Mouse (Mus musculus) cerebellum, adult 2 months (tissue): ENCODE measurements around the gene Cpsf7. TPM values are rescaled to one million over a fixed set of nuclear protein-coding genes. Genes with fewer than 3 reads are reported as not detected.

ENCODE experiments used
- DNase-seq, 2 experiments: peaks; one replicate each; pipeline ENCODE4 v3.0.0; 2021
- H3K27ac ChIP-seq: fragments of 200-500 bp; 2 replicates; pipeline ENCODE4 v1.5.1; 2012; ENCODE audit warnings: low read length, control low read depth, inconsistent platforms; ENCODE audit not compliant: insufficient read depth
- H3K27me3 ChIP-seq: fragments of 200-500 bp; 2 replicates; pipeline ENCODE4 v1.6.1; 2012; ENCODE audit warnings: inconsistent platforms, mild to moderate bottlenecking, low read length, moderate library complexity; ENCODE audit not compliant: control insufficient read depth, insufficient read depth
- H3K4me1 ChIP-seq: fragments of 200-500 bp; 2 replicates; pipeline ENCODE4 v1.6.1; 2011; ENCODE audit warnings: low read length; ENCODE audit not compliant: control insufficient read depth, insufficient read depth
- H3K4me3 ChIP-seq: fragments of 200-500 bp; replicated peaks from 2 replicates; pipeline ENCODE3; 2011; ENCODE audit warnings: mild to moderate bottlenecking, low read depth, low read length, control low read depth; ENCODE audit not compliant: insufficient read depth
- CTCF ChIP-seq: fragments of 200-500 bp; IDR thresholded peaks from 2 replicates; pipeline ENCODE4 v1.5.1; 2011; ENCODE audit warnings: low read depth, mild to moderate bottlenecking, control low read depth, low read length, moderate library complexity, borderline replicate concordance; ENCODE audit not compliant: insufficient read depth
- POLR2A ChIP-seq: fragments of 200-500 bp; IDR thresholded peaks from 2 replicates; pipeline ENCODE4 v1.6.1; 2011; ENCODE audit warnings: low read length, control low read depth, borderline replicate concordance; ENCODE audit not compliant: insufficient read depth
- WGBS: fragments of 180-500 bp; shearing (Covaris S2); methylation state at CpG from one replicate; pipeline ENCODE4 v1.1.7; 2018; 5-methylcytosine and 5-hydroxymethylcytosine counted together
- polyA plus RNA-seq: library from polyadenylated mRNA; depleted of rRNA; stranded (reverse); fragments of >200 nt; gene quantifications from 2 replicates; pipeline ENCODE4 v1.2.3, GENCODE M21; 2012; rRNA removed

The Cpsf7 gene
- polyA plus RNA-seq, 1 experiment, result 91.9 TPM

DNA sequence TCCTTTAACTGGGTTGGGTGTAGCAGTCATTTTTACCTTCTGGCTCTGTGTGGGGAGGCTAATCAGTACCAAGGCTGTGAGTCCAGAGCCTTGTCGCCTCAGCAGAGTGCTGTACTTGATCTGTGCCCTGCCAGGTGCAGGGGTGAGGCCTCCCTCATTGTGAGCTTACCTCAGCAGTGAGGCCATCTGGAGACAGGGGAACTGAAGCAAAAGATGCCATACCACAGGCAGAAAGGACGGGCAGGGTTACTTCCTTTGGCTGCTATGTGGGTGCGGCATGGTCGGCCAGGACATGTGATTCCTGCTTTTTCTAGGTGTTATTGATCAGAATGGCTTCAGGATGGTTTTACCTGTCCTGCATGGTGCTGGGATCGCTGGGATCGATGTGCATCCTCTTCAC lies 56.9 kb downstream of the Cpsf7 start:
- no peak overlapping the region for H3K4me3 ChIP-seq
- no peaks in the 10 kb centered on the region for H3K27me3 ChIP-seq
- WGBS, result 76% methylated on average over 6 of the region's 6 CpGs
- no peak for DNase-seq
- no peaks in the 10 kb centered on the region for H3K4me1 ChIP-seq
- no peak overlapping the region for H3K27ac ChIP-seq
- TF ChIP-seq CTCF (no peak), POLR2A (no peak)

- 23% methylated on average over 7 of the region's 7 CpGs for WGBS
- Histone ChIP-seq H3K27me3 (no peaks in the 10 kb centered on the region), H3K4me3 (no peak overlapping the region), H3K4me1 (no peaks in the 10 kb centered on the region), H3K27ac (no peak overlapping the region)
- TF ChIP-seq POLR2A (no peak), CTCF (no peak)
- DNase-seq, result no peak
These were observed 58.6 kb downstream of the Cpsf7 start for GRCm38 (mm10) chr19:10583550-10584146.

DNA sequence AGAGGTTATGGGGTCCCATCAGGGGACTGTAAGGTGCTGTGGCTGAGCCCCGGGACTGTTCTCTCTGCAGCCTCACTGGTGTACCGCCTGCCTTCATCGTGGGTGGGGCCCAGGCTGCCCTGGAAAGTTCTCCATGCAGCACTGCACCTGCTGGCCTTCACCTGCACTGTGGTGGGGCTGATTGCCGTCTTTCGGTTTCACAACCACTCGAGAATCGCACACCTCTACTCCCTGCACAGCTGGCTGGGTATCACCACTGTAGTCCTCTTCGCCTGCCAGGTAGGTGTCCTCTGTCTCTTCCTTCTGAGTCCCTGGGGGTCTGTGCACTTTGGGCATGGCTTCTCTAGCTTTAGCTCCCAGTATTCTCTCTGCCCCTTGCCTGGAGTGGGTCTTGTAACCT lies 60.0 kb downstream of the Cpsf7 start:
- 91% methylated on average over 8 of the region's 8 CpGs for WGBS
- Histone ChIP-seq H3K27ac (no peak overlapping the region), H3K4me3 (no peak overlapping the region), H3K4me1 (no peaks in the 10 kb centered on the region), H3K27me3 (no peaks in the 10 kb centered on the region)
- TF ChIP-seq CTCF (no peak), POLR2A (no peak)
- no peak for DNase-seq

- Histone ChIP-seq H3K27ac (no peak overlapping the region), H3K27me3 (no peaks in the 10 kb centered on the region), H3K4me1 (no peaks in the 10 kb centered on the region), H3K4me3 (no peak overlapping the region)
- 90% methylated on average over 8 of the region's 8 CpGs for WGBS
- no peak for DNase-seq
- TF ChIP-seq POLR2A (no peak), CTCF (no peak)
These were observed 62.2 kb downstream of the Cpsf7 start for GRCm38 (mm10) chr19:10587231-10587630.

- TF ChIP-seq POLR2A, result no peak
- TF ChIP-seq CTCF, result no peak
- DNase-seq, result no peak
- Histone ChIP-seq H3K4me1 (no peaks in the 10 kb centered on the region), H3K27me3 (no peaks in the 10 kb centered on the region), H3K4me3 (no peak overlapping the region), H3K27ac (no peak overlapping the region)
- WGBS, result 58% methylated on average over 5 of the region's 5 CpGs
These were observed 64.2 kb downstream of the Cpsf7 start for GRCm38 (mm10) chr19:10589127-10589857.

DNA sequence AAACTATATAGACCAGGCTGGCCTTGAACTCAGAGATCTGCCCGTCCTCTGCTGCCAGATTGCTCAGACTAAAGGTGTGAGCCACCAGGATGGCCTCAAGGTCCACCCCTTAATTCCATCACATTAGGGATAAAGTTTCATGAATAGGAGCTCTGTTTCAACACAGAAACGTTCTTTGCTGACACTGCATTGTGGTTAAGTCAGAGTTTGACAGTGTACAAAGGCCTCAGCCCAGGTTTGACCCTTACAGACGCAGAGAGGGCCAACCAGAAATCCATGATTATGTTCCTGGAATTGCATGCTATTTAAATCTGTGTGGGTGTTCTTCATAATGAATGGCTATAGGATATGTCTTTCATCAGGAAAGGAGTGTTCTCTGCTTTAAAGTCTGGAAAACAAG lies 65.2 kb downstream of the Cpsf7 start:
- DNase-seq, result no peak
- WGBS, result 77% methylated on average over 3 of the region's 3 CpGs
- no peak overlapping the region for H3K4me3 ChIP-seq
- no peaks in the 10 kb centered on the region for H3K27me3 ChIP-seq
- H3K4me1 ChIP-seq, result no peaks in the 10 kb centered on the region
- H3K27ac ChIP-seq, result no peak overlapping the region
- TF ChIP-seq CTCF, result no peak
- no peak for TF ChIP-seq POLR2A

- 88% methylated on average over 6 of the region's 6 CpGs for WGBS
- H3K4me3 ChIP-seq, result no peak overlapping the region
- H3K27me3 ChIP-seq, result no peaks in the 10 kb centered on the region
- no peak for DNase-seq
- no peaks in the 10 kb centered on the region for H3K4me1 ChIP-seq
- no peak overlapping the region for H3K27ac ChIP-seq
- TF ChIP-seq CTCF (no peak), POLR2A (no peak)
These were observed 66.8 kb downstream of the Cpsf7 start for GRCm38 (mm10) chr19:10591659-10592377.

Other genes with a start within 250 kb of the Cpsf7 start
- 53.4 and 59.5 TPM in 2 replicates for gene Dagla, start 220.4 kb upstream of the Cpsf7 start, polyA plus RNA-seq
- 173 and 187 TPM in 2 replicates for gene Syt7, start 136.2 kb upstream of the Cpsf7 start, polyA plus RNA-seq
- 0.54 and 0.57 TPM in 2 replicates for gene Lrrc10b, start 67.8 kb upstream of the Cpsf7 start, polyA plus RNA-seq
- gene Ppp1r32, start 42.3 kb upstream of the Cpsf7 start, polyA plus RNA-seq, result 1.3 and 1.8 TPM in 2 replicates
- gene Sdhaf2, start 876 bp downstream of the Cpsf7 start, polyA plus RNA-seq, result 60.4 and 61.5 TPM in 2 replicates
- gene Tmem216, start 31.0 kb downstream of the Cpsf7 start, polyA plus RNA-seq, result 20.8 and 22.4 TPM in 2 replicates
- 11.7 and 12.0 TPM in 2 replicates for gene Cyb561a3, start 51.9 kb downstream of the Cpsf7 start, polyA plus RNA-seq
- gene Tmem138, start 52.1 kb downstream of the Cpsf7 start, polyA plus RNA-seq, result 13.0 and 15.0 TPM in 2 replicates
- gene Ddb1, start 80.1 kb downstream of the Cpsf7 start, polyA plus RNA-seq, result 148 and 150 TPM in 2 replicates
- 12.2 and 14.4 TPM in 2 replicates for gene Tkfc, start 80.4 kb downstream of the Cpsf7 start, polyA plus RNA-seq
- gene Vwce, start 108.9 kb downstream of the Cpsf7 start, polyA plus RNA-seq, result 0.20 and 0.21 TPM in 2 replicates
- gene Pga5, start 152.8 kb downstream of the Cpsf7 start, polyA plus RNA-seq, result not detected in 2 replicates
- gene Vps37c, start 163.5 kb downstream of the Cpsf7 start, polyA plus RNA-seq, result 30.6 and 31.4 TPM in 2 replicates
- 0.43 and 0.54 TPM in 2 replicates for gene Cd5, start 213.7 kb downstream of the Cpsf7 start, polyA plus RNA-seq